Mouse (Mus musculus) frontal cortex, postnatal 25 days (tissue): ENCODE results near the gene Mrgbp.

Source experiments
- DNase-seq, 2 experiments: peaks; one replicate each; pipeline ENCODE4 v3.0.0; 2022; ENCODE audit warnings: low spot score in 2 of 2

Mrgbp gene

DNA sequence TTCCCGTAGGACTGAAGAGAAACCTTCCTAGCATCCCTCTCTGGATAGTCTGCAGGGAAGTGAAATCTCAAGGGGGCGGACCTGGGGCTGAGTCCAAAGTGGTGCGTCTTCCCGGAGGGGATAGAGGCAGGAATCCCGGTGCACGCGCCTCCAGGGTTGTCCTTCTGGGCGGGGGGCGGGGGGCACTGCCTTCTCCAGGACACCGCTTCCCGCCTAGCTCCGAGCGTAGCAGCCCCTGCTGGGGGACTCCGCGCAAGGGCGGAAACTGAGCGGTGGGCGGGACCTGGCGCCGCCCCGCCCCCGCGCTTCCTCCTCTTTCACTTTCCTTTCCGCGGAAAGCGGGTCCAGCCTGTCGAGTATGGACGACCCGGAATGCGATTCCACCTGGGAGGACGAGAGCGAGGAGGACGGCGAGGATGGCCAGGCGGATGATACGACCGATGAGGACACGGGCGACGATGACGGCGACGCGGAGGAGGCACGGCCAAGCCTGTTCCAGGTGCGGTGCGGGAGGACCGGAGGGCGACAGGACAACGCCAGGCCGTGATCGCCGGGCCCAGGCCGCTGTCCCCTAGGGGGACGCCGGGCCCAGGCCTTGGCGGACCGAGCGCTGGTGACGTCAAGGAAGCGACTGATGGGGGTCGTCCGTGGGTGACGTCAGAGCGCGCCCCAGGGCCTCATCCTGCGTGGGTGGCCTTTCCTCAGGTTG lies 8.2 kb downstream of the Mrgbp start, which contains the start of gene Ogfr:
Gene Ogfr, plus strand, starts transcription at position 123 of the 709 bp plus-strand sequence.
- DNase-seq, result peak; percentile 63 to 67

- DNase-seq, result no peak
Measured at GRCm38 (mm10) chr2:180597490-180597889, 16.4 kb downstream of the Mrgbp start, which contains the start of gene Col9a3. TSS of gene Col9a3 (plus strand) at chr2:180597790.

DNA sequence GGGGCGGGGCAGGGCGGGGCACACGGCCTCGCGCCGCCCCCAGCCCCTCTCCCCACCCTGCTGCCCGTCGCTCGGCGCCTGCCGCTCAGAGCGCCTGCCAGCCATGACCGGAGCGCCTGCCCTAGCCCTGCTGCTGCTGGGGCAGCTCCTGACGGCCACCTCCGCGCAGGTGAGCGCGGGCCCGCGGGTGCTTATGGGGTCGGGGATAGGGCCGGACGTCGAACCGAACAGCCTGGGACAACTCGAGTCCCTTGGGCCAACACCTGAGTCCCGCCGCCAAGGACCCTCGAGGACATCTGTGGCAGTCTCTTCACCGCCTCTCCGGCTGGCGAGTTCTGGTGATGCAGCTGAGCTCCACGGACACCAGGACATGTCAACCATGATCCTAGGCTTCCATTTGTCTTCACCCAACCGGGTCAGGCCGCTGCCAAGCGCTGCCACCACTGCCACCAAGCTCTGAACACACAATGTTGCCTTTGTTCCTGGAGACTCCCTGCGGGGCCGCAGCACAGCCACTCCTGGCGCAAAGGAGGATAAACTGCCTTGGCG lies 17.1 kb downstream of the Mrgbp start:
- DNase-seq, result no peak

DNA sequence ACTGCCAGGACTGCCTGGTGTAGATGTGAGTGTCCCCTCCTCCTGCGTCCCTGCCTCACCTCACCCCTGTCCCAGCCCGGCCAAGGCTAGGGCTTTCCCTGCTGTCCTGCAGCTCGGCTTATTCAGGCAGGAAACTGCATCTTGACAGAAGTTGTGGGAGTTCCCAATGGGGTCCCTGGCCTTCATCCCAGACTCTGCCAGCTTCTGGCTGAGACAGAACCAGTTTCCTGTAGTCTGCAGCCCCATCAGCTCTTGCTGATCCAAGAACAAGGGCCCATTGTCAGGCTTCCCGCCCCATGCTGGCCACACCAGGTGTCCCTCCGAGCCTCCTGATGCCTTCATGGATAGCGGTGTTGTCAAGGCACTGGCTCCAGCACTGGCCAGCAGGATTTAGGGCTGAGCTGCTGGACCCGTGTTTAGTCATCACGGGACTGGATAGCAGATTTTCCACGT lies 19.5 kb downstream of the Mrgbp start:
- no peak for DNase-seq

- no peak for DNase-seq
Measured at GRCm38 (mm10) chr2:180604781-180605180, 23.7 kb downstream of the Mrgbp start.

DNA sequence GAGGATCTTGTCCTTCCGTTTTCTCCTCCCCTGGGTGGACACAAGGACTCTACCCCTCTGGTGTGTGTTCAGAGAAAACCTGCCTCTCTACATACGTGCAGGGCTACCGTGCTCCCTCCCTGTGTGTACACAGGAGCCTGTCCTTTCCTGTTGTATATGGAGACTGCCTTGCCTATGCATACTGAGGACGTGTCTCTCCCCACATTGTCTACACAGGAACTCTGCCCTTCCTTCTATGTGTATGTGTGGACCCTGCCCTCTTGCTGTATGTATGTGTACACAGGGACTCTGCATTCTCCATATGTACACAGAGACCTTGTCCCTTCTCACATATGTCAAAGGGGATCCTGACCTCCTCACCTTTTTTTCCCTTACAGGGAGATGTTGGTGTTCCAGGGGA lies 29.2 kb downstream of the Mrgbp start:
- DNase-seq, result no peak

DNA sequence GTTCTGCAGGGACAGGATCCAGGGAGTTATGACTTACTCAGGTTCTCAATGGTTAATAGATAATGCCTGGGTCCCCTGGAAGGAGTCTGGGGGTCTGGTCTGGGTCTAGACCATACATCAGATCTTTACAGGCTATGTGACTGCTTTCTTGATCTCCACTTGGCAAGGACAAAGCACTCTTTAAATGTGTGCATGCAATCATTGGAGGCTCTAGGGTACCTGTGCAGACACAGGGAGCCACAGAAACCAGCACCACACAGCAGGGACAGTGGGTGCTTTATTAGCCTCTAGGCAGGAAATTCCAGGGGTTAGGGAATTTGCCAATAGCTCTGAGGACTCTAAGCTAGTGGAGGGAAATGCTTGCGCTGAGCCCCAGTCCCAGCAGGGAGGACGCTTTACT lies 30.8 kb downstream of the Mrgbp start:
- DNase-seq, result no peak
